In genomic region chr3:148867618-148868017, GRCm38 (mm10) we compare ENCODE assay signal across 9 mouse cellular contexts.
DNase-seq lines count a peak whose midpoint lies in the region; ATAC-seq and TF ChIP-seq lines count a peak whose summit lies in the region.
"Had no signal": no experiment of that assay in that cellular context is flagged by ENCODE, and none has a peak within 500 bp of the region (broad histone marks: within the 10 kb centered on the region; RNA-seq: fewer than 3 reads in every experiment).

No protein-coding gene starts in this region.

- TF ChIP-seq POLR2A in brain, embryonic 14.5 days (IDR thresholded peaks at IDR 0.05; ENCODE audit: borderline replicate concordance, extremely low read depth, insufficient read depth, insufficient read length, poor library complexity, severe bottlenecking), result no peak

- H3K9ac ChIP-seq in liver, embryonic 11.5 days (ENCODE audit: low read depth, low read length), result no peak overlapping the region
- no peak overlapping the region for H3K9ac ChIP-seq in liver, postnatal 0 days (replicated peaks)

- ATAC-seq in liver, embryonic 11.5 days (replicated peaks; ENCODE audit: low FRiP score), result peak; percentile 38
- no peak for ATAC-seq in liver, postnatal 0 days

- WGBS in liver, embryonic 11.5 days, result 37% methylated on average over 8 of the region's 8 CpGs
- 23% methylated on average over 8 of the region's 8 CpGs for WGBS in liver, postnatal 0 days (ENCODE audit: insufficient replicate concordance)

- H3K27me3 ChIP-seq in liver, embryonic 11.5 days (replicated peaks; ENCODE audit: control insufficient read depth, insufficient read depth, low read length), result no peaks in the 10 kb centered on the region
- no peaks in the 10 kb centered on the region for H3K27me3 ChIP-seq in liver, postnatal 0 days (ENCODE audit: insufficient read depth, low read length)

- H3K9me3 ChIP-seq in liver, embryonic 11.5 days (ENCODE audit: control insufficient read depth, low read length), result no peaks in the 10 kb centered on the region
- no peaks in the 10 kb centered on the region for H3K9me3 ChIP-seq in liver, postnatal 0 days (ENCODE audit: low read length)

- no peaks in the 10 kb centered on the region; the same call in 1 of the 2 replicates for H3K36me3 ChIP-seq in liver, embryonic 11.5 days (ENCODE audit: control insufficient read depth, insufficient read depth, low read length)
- H3K36me3 ChIP-seq in liver, postnatal 0 days (replicated peaks; ENCODE audit: insufficient read depth, low read length), result no peaks in the 10 kb centered on the region

- H3K4me2 ChIP-seq in liver, embryonic 11.5 days, result peak overlapping the region; percentile 29
- H3K4me2 ChIP-seq in liver, postnatal 0 days (ENCODE audit: low read depth, low read length), result no peak overlapping the region

- H3K27ac ChIP-seq in liver, embryonic 11.5 days (ENCODE audit: low read depth, low read length), result no peak overlapping the region
- no peak overlapping the region for H3K27ac ChIP-seq in liver, postnatal 0 days (ENCODE audit: low read depth)

- no peak for TF ChIP-seq EP300 in liver, postnatal 0 days (IDR thresholded peaks at IDR 0.05; ENCODE audit: low read depth)

- DNase-seq in liver, embryonic 11.5 days (ENCODE audit: low spot score), result no peak
- DNase-seq in liver, postnatal 0 days, result no peak
- DNase-seq in brain, embryonic 14.5 days (ENCODE audit: low read depth), result peak; percentile 52
- peak; percentile 17 to 48 for DNase-seq in kidney, postnatal 25 days
- DNase-seq in thymus, postnatal 0 days (ENCODE audit: low spot score), result peak; percentile 79
- no peak for DNase-seq in ovary, postnatal 36 days (ENCODE audit: low spot score)
- DNase-seq in urinary bladder, postnatal 14 days (ENCODE audit: low spot score), result no peak
- DNase-seq in ovary, adult 18-20 months (ENCODE audit: low spot score), result no peak
- DNase-seq: cerebellum, adult 9-11 months had no signal

- TF ChIP-seq CTCF in liver, postnatal 0 days (IDR thresholded peaks at IDR 0.05; ENCODE audit: low read depth), result no peak
- no peak for TF ChIP-seq CTCF in brain, embryonic 14.5 days (IDR thresholded peaks at IDR 0.05; ENCODE audit: borderline replicate concordance, extremely low read depth, insufficient read depth, insufficient read length)

- H3K4me1 ChIP-seq in liver, embryonic 11.5 days (replicated peaks; ENCODE audit: control insufficient read depth, insufficient read depth, low read length), result peaks cover 8% of the 10 kb centered on the region
- no peaks in the 10 kb centered on the region for H3K4me1 ChIP-seq in liver, postnatal 0 days (ENCODE audit: insufficient read depth)

- no peak overlapping the region for H3K4me3 ChIP-seq in liver, embryonic 11.5 days (ENCODE audit: low read depth, low read length)
- no peak overlapping the region for H3K4me3 ChIP-seq in liver, postnatal 0 days (ENCODE audit: low read depth, low read length)

Comparison
In these comparisons a context has a peak if more than half of its experiments do, and no peak if none do; other contexts are left out.
1. DNase-seq: peak in brain, embryonic 14.5 days (single experiment), kidney, postnatal 25 days (2 of 2) and thymus, postnatal 0 days (single experiment); none in liver, embryonic 11.5 days (single experiment), liver, postnatal 0 days (single experiment), ovary, postnatal 36 days (single experiment), urinary bladder, postnatal 14 days (single experiment) and ovary, adult 18-20 months (single experiment).